Mouse (Mus musculus): ENCODE data around the gene Coro1c.

DNA sequence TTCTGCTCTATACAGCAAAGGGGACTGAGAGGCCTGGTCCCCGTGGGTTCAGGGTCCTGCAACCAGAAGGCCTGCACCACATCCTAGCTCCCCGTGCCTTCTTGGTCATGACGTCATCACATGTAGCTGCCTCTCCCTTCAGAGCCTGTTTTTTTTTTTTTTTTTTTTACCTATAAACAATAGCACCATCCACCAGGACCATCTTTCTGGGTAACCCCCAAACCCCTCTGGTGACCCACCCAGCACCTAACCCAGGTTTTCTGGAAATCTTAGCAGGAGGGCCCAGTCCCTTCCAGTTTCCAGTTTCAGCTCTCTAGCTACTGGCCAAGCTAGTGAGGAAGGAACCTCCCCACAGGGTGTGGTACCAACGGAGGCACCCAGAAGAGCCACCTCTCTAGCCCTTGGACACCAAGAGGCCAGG, 80.6 kb downstream of the Coro1c start:
- no peak for TF ChIP-seq CTCF (IDR thresholded peaks at IDR 0.05; ENCODE audit: borderline replicate concordance, extremely low read depth, insufficient read depth, insufficient read length)
- TF ChIP-seq POLR2A (IDR thresholded peaks at IDR 0.05; ENCODE audit: borderline replicate concordance, extremely low read depth, insufficient read depth, insufficient read length, poor library complexity, severe bottlenecking), result no peak
